Mouse (Mus musculus) frontal cortex, postnatal 14 days (tissue): ENCODE measurements around the gene Usp20.
A peak's percentile ranks its signal among the peaks of the same experiment; 100 is the strongest.

ENCODE experiments used
- DNase-seq, 2 experiments: peaks; one replicate each; pipeline ENCODE4 v3.0.0; 2022; ENCODE audit warnings: low spot score in 2 of 2

Usp20 gene

GRCm38 (mm10) chr2:30985111-30986020, 3.3 kb downstream of the Usp20 start:
- no peak for DNase-seq

GRCm38 (mm10) chr2:30990221-30990620, 8.1 kb downstream of the Usp20 start:
- DNase-seq, result no peak

GRCm38 (mm10) chr2:30994853-30995252, 12.8 kb downstream of the Usp20 start:
- DNase-seq, result no peak

GRCm38 (mm10) chr2:30995432-30995996, 13.4 kb downstream of the Usp20 start:
- no peak for DNase-seq

GRCm38 (mm10) chr2:30998443-30999260, 16.6 kb downstream of the Usp20 start:
- no peak for DNase-seq

- DNase-seq, result no peak
Observed at GRCm38 (mm10) chr2:31002857-31003256, 20.8 kb downstream of the Usp20 start.

- DNase-seq, result no peak
Observed at GRCm38 (mm10) chr2:31005453-31005852, 23.4 kb downstream of the Usp20 start.

GRCm38 (mm10) chr2:31006434-31006833, 24.4 kb downstream of the Usp20 start:
- DNase-seq, result no peak

GRCm38 (mm10) chr2:31007208-31007607, 25.1 kb downstream of the Usp20 start:
- DNase-seq, result no peak

GRCm38 (mm10) chr2:31013371-31014120, 31.5 kb downstream of the Usp20 start:
- DNase-seq, result no peak

GRCm38 (mm10) chr2:31017625-31018317, 35.7 kb downstream of the Usp20 start:
- no peak for DNase-seq

- no peak for DNase-seq
Observed at GRCm38 (mm10) chr2:31018519-31018918, 36.4 kb downstream of the Usp20 start.

GRCm38 (mm10) chr2:31019011-31019410, 36.9 kb downstream of the Usp20 start:
- no peak for DNase-seq

GRCm38 (mm10) chr2:31020202-31020601, 38.1 kb downstream of the Usp20 start:
- DNase-seq, result no peak

- no peak for DNase-seq
Observed at GRCm38 (mm10) chr2:31023940-31024339, 41.9 kb downstream of the Usp20 start.

GRCm38 (mm10) chr2:31024618-31025370, 42.7 kb downstream of the Usp20 start:
- DNase-seq, result peak in 1 of 2 experiments; percentile 46

GRCm38 (mm10) chr2:31025458-31025857, 43.4 kb downstream of the Usp20 start:
- no peak for DNase-seq

GRCm38 (mm10) chr2:31026642-31027041, 44.6 kb downstream of the Usp20 start:
- no peak for DNase-seq

- no peak for DNase-seq
Observed at GRCm38 (mm10) chr2:31031972-31032371, 49.9 kb downstream of the Usp20 start.

- no peak for DNase-seq
Observed at GRCm38 (mm10) chr2:31036811-31037210, 54.7 kb downstream of the Usp20 start.
